Mouse (Mus musculus) gastrocnemius, postnatal 4 days (tissue): ENCODE measurements around the gene Rbms2. TPM values are rescaled to one million over a fixed set of nuclear protein-coding genes. Genes with fewer than 3 reads are reported as not detected.
A peak's percentile ranks its signal among the peaks of the same experiment; 100 is the strongest.
"Not testable (repeated sequence)": the region's sequence is repeated elsewhere in the genome, so short reads cannot be mapped to it uniquely, and the experiment has no call there.

Experiments
- DNase-seq, 2 experiments: peaks; one replicate each; pipeline ENCODE4 v3.0.0; 2021 to 2022; ENCODE audit warnings: low spot score in 2 of 2, mixed read lengths in 2 of 2
- long read RNA-seq, 2 experiments: library from polyadenylated mRNA; stranded (forward); transcript quantifications; one replicate each; pipeline ENCODE4 v2.0.0; 2021
- total RNA-seq, 2 experiments: library from RNA; stranded (reverse); gene quantifications; 2 replicates each; pipeline ENCODE4 v1.2.3; 2021

Rbms2 gene
- total RNA-seq = 10 to 100 TPM; 83.8 to 85.3 TPM
- long read RNA-seq, experiment 1, partial matches to known transcripts = 7 of 12 reads
- long read RNA-seq, experiment 1, other reads (novel, unspliced or antisense) = 5 of 12 reads
- long read RNA-seq, experiment 2, transcript Rbms2-201 (13 exons, 1,481 nt) = major isoform, 7 of 23 reads
- long read RNA-seq, experiment 2, partial matches to known transcripts = 8 of 23 reads
- long read RNA-seq, experiment 2, other reads (novel, unspliced or antisense) = 8 of 23 reads

DNA sequence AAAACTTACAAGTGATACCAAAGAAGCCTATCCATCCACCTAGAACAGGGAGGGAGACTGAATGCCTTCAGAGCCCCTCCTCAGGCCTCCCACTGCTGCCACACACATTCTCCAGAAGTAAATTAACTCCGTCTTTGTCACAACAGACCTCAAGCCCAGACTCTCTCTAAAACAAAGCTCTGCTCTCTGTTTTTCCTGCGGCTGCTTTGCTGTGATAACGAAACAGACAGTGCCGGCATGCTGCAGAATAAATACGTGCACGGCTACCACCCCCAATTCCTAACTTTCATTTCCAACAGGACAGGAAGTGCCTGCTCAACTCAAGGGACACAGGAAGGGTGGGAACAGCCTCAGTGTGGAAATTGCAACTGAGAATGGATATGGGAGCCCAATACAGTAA lies at the start of gene Rbms2:
Gene Rbms2 (minus strand): TSS at position 309 of the 400 bp plus-strand sequence.
- peak in 1 of 2 experiments; percentile 18 for DNase-seq

GRCm38 (mm10) chr10:128228009-128228408 lies 47.9 kb upstream of the Rbms2 start:
- DNase-seq = no peak

GRCm38 (mm10) chr10:128227592-128227991 lies 47.5 kb upstream of the Rbms2 start:
- DNase-seq = no peak

DNA sequence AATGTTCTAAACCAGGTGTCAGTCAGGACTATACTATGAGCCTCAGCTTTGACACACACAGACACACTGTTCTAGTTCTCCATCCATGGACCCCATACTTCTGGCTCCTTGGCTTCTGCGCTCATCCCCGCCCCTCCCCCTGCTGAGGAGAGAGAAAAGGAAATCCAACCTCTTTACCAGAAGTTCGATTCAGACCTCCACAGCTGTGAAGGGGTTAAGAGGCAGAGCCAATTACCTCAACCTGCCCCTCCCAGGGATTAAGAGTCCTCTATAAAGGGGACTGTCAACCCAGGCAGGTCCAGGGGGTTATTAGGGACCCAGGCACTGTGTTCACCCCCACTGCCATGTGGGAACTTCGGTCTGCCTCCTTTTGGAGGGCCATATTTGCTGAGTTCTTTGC lies 45.4 kb upstream of the Rbms2 start, which contains the start of gene Mip:
Gene Mip (plus strand): TSS at position 301 of the 400 bp plus-strand sequence.
- no peak for DNase-seq

GRCm38 (mm10) chr10:128225064-128225463 lies 45.0 kb upstream of the Rbms2 start:
- DNase-seq = no peak

GRCm38 (mm10) chr10:128221533-128222286 lies 41.6 kb upstream of the Rbms2 start:
- no peak for DNase-seq

DNA sequence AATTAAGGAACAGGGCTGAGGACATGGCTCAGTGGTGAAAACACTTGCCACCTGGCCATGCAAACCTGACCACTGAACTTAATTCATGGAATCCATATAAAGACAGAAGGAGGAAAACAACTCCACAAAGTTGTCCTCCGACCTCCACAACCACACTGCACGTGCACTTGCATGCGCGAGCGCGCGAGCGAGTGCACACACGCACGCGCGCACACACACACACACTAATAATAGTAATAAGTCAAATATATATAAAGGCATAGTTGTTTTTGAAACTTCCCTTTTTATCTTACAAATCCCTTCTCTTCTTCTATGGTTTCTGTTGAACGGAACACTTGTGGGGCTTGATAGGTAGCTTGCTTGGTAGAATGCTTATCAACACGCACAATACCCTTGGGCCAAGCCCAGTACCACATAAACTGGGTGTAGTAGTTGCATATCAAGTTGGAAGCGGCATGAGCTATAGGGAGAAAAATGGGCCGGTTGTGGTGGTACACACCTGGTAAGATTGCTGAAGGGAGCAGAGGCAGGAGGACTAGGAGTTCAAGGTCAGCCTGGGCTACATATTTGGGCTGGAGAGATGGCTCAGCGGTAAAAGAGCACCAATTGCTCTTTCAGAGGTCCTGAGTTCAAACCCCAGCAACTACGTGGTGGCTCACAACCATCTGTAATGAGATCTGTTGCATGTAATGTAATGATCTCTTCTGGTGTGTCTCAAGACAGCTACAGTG lies 38.5 kb upstream of the Rbms2 start:
- no peak for DNase-seq

DNA sequence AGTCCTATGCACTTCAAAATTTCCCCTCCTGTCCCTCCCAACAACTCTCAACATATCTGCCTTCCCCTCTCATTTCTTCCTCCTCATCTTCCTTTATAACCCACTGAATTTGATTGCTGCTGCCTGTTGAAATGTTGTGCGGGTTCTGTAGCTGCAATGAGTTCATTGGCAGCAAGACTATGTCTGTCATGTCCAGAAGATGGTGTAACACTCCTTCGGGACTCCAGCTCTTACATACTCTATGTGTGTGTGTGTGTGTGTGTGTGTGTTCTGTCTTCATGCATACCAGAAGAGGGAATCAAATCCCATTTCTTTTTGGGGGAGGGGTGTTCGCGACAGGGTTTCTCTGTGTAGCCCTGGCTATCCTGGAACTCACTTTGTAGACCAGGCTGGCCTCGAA lies 34.9 kb upstream of the Rbms2 start:
- no peak for DNase-seq

DNA sequence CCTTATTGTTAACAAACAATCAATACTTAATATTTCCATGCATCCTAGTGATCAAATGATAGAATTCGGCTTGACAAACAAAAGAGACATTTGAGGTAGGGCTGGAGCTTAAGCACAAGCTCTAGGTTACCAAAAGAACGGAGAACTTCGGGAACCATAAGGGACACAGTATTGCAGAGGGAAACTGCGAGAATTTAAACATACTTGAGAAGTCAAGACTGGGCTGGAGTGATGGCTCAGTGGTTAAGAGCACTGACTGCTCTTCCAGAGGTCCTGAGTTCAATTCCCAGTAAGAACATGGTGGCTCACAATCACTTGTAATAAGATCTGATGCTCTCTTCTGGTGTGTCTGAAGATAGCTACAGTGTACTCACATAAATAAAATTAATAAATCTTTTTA lies 34.0 kb upstream of the Rbms2 start:
- not testable (repeated sequence) for DNase-seq

DNA sequence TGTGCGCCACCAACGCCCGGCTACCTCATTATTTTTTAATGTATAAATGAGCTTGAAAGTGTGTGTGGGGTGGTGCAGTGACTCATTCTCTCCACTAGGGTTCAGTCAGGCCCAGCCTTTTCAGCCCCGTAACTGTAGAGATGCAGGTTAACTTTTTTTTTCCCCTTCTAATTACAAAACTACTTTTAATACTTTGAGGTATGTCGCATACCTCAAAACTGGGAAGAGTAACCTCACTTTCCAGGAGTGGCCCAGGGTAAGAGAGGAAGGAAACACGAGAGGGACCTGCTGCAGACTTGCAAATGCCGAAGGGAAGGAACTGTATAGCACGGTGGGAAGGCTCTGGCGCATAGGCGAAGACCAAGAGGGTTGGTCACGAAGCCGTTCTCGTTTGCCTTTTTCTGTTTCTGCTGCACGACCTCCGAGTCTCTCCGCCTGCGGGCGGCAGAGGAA lies 32.8 kb upstream of the Rbms2 start:
- peak in 1 of 2 experiments; percentile 50 for DNase-seq

DNA sequence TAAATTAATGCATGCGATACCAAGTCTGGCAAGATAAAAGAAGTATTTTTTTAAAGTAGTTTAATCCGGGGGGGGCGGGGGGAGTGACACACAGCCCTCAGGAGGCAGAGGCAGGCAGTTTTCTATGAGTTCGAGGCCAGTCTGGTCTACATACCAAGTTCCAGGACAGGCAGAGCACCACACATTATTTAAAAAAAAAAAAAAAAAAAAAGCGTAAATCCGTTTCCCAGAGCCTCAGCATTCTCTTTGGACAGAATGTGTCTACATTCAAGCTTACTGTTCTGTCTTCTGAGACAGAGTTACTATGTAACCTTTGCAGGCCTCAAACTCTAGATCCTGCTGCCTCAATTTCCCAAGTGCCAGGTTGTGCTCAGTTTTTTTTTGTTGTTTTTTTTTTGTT lies 32.1 kb upstream of the Rbms2 start:
- DNase-seq = no peak

DNA sequence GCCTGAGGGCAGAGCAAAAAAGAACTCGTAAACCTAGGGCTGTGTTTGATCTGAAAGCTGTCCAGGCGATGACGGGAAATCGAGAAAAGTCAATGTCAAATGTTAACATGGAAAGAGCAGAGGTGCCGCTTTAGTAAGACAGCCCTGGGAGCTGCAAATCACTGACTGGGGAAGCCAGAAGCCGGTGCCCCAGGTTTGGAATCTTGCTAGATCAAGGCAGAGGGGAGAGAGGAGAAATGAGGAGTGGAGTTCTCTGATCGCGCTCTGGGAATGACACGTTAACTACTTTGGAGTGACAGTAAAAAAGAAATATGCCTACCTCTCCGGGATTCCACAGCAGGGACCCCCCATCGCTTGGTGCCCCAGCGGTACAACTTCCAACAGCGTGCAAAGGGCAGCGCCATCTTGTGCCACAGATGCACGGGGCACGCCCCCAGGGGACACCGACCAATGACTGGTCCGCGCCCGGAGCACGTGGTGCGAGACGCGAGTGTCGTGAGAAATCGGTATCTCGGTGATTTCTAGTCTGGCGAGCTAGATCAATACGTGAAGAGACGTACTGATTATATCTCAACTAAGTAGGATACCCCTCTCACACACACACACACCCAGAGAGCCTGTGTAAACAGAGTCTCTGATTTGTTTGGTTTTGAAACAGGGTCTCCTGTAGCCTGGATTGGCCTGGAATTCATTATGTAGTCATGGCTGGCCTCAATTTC lies 31.5 kb upstream of the Rbms2 start, which contains the start of gene Spryd4:
Gene Spryd4 (minus strand): TSS at position 418 of the 719 bp plus-strand sequence.
- DNase-seq = peak; percentile 92 to 95

DNA sequence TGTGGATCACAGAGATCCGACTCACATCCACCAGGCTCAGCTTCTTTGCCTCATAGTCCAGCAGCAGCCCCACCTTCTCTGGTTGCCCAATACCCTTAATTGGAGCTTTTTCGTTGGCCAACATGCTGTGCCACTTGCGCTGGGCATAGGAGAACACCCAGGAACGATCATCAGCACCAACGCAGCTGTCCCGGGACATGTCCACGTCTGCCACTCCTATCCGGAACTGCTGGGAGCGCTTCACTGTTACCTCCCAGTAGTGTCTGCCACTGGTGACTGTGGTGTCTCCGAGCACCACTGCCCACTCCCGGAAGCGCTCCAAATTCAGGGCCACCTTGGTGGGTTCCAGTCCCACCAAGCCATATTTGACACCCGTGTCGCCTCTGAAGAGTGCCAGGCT lies 30.9 kb upstream of the Rbms2 start:
- DNase-seq = peak in 1 of 2 experiments; percentile 21

DNA sequence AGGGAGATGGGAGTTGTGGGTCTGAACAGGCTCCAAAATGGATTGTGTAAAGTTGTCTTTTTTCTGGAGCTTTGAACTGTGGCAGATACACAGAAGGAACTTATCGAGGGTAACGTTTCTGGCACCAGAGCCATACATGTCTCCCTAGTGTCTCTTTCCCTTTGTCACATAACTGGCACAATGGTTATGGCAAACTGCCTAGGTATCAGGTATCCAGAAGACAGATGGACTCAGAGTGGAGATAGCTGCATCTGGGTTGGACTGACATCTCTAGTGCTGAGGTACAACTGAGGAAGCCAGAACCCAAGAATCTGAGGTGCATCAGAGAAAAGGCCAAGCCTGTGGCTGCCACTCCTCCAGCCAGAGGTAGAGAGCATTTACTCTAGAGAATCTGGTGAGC lies 30.0 kb upstream of the Rbms2 start:
- DNase-seq = no peak

- DNase-seq = no peak
Observed at GRCm38 (mm10) chr10:128209311-128210009, 29.4 kb upstream of the Rbms2 start.

DNA sequence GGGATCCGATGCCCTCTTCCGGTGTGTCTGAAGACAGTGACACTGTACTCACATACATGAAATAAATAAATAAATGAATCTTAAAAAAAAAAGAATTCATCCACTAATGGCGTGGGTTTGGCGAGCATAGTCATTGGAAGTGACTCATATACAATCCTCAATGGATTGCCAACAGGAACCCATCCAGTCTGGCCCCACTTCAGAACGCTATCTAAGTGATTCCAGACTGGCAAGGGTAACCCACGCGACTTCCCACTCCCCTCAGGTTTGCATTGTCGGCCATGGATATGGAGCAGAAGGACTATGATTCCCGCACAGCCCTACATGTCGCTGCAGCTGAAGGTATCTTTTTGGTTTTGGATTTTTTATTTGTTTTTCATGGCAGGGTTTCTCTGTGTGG lies 28.2 kb upstream of the Rbms2 start:
- no peak for DNase-seq

- no peak for DNase-seq
Observed at GRCm38 (mm10) chr10:128204941-128205340, 24.8 kb upstream of the Rbms2 start.

DNA sequence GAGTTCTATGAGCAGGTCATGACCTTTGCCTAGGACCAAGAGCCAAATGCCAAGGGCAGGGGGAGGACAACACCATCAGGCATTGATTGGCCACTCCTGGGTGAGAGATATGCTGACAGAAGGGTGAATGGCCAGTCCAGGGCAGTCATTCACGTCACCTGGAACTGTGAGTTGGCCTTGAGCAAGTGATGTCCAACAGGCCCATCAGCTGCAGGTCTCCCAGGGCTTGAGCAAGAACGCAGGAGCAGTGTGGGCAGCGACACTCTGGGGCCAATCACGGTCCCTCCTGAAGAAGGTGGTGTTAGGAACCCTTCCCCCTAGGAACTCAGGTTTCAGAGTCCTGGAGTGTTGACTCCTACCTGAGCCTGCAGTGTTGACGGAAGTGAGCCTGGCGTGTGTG lies 21.8 kb upstream of the Rbms2 start:
- DNase-seq = no peak

DNA sequence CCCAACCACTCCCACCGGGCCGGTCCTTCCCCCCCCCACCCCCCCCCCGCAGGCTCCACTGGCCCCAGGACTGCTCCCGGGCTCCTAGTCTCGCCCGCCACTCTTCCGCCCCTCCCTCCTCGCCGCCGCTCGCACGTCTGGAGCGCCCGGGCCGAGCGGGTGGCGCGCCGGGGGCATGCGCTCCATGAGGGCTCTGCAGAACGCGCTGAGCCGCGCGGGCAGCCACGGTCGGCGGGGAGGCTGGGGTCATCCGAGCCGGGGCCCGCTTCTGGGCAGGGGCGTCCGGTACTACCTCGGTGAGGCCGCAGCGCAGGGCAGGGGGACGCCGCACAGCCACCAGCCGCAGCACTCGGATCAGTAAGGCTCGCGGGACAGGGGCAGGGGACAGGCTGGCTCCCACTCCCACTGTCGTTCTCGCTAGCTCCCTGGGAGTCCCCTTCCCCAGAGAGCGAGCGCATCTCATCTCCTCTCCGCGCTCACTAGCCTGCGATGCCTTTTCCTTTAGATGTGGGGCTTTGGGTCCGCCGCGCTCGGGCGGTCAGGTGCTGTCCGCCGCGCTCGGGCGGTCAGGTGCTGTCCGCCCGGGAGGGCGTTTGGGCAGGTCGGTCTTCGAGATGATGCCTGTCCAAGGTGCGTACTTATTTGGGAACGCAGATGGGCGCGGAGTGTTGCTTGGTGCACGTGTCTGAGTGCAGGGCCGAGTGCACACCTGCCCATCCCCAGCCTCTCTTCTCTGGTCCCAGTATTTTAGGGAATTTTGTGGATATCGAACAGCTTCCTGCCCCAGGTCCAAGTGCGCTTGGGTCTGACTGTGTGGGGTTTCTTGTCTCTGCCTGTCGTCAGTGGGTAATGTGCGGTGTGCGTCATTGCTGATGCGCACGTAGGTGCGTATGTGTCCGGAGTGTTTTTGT lies 14.7 kb upstream of the Rbms2 start:
- DNase-seq = peak; percentile 47 to 64
